Mouse (Mus musculus) urinary bladder, postnatal 36 days (tissue): Measurements from ENCODE around the gene Mybphl.

Source experiments
- DNase-seq, 2 experiments: peaks; one replicate each; pipeline ENCODE4 v3.0.0; 2022; ENCODE audit warnings: low spot score in 2 of 2, mixed read lengths in 1 of 2

The Mybphl gene

GRCm38 (mm10) chr3:108364270-108364995 lies at the start of gene Mybphl:
Gene Mybphl (plus strand): TSS chr3:108364911.
- DNase-seq: no peak

- no peak for DNase-seq
Observed at GRCm38 (mm10) chr3:108318517-108318916, 46.2 kb upstream of the Mybphl start.

GRCm38 (mm10) chr3:108321671-108322070 lies 43.0 kb upstream of the Mybphl start:
- no peak for DNase-seq

- no peak for DNase-seq
Observed at GRCm38 (mm10) chr3:108322136-108322535, 42.6 kb upstream of the Mybphl start.

- no peak for DNase-seq
Observed at GRCm38 (mm10) chr3:108322962-108323361, 41.7 kb upstream of the Mybphl start.

GRCm38 (mm10) chr3:108324837-108325236 lies 39.9 kb upstream of the Mybphl start:
- DNase-seq: no peak

- DNase-seq: no peak
Observed at GRCm38 (mm10) chr3:108325521-108325920, 39.2 kb upstream of the Mybphl start.

- no peak for DNase-seq
Observed at GRCm38 (mm10) chr3:108327275-108327674, 37.4 kb upstream of the Mybphl start.

- peak in 1 of 2 experiments; percentile 24 for DNase-seq
Observed at GRCm38 (mm10) chr3:108327916-108328315, 36.8 kb upstream of the Mybphl start.

- DNase-seq: peak in 1 of 2 experiments; percentile 47
Observed at GRCm38 (mm10) chr3:108328441-108328841, 36.3 kb upstream of the Mybphl start.

- DNase-seq: no peak
Observed at GRCm38 (mm10) chr3:108330812-108331211, 33.9 kb upstream of the Mybphl start.

GRCm38 (mm10) chr3:108336878-108337277 lies 27.8 kb upstream of the Mybphl start:
- DNase-seq: no peak

GRCm38 (mm10) chr3:108341040-108341439 lies 23.7 kb upstream of the Mybphl start:
- no peak for DNase-seq

- DNase-seq: no peak
Observed at GRCm38 (mm10) chr3:108342185-108342584, 22.5 kb upstream of the Mybphl start.

- DNase-seq: no peak
Observed at GRCm38 (mm10) chr3:108345855-108346254, 18.9 kb upstream of the Mybphl start.

- DNase-seq: no peak
Observed at GRCm38 (mm10) chr3:108348376-108348775, 16.3 kb upstream of the Mybphl start.

- DNase-seq: no peak
Observed at GRCm38 (mm10) chr3:108355245-108355644, 9.5 kb upstream of the Mybphl start.

- DNase-seq: no peak
Observed at GRCm38 (mm10) chr3:108357051-108357450, 7.7 kb upstream of the Mybphl start.

GRCm38 (mm10) chr3:108358445-108358844 lies 6.3 kb upstream of the Mybphl start:
- DNase-seq: no peak

- DNase-seq: no peak
Observed at GRCm38 (mm10) chr3:108360894-108361293, 3.8 kb upstream of the Mybphl start.

GRCm38 (mm10) chr3:108363626-108364025 lies 1.1 kb upstream of the Mybphl start:
- DNase-seq: no peak

GRCm38 (mm10) chr3:108367173-108367572 lies 2.5 kb downstream of the Mybphl start:
- DNase-seq: no peak

GRCm38 (mm10) chr3:108367828-108368227 lies 3.1 kb downstream of the Mybphl start:
- DNase-seq: no peak

- DNase-seq: no peak
Observed at GRCm38 (mm10) chr3:108368721-108369120, 4.0 kb downstream of the Mybphl start.
